Mouse (Mus musculus) G1E (cell line): ENCODE data around the gene Gm6268.

Experiments used
- CTCF ChIP-seq: IDR thresholded peaks from 2 replicates; pipeline ENCODE4 v1.5.1; 2012; ENCODE audit warnings: low read depth, low read length, inconsistent platforms, mixed read lengths
- GATA1 ChIP-seq: IDR thresholded peaks from 2 replicates; pipeline ENCODE4 v1.6.1; 2012; ENCODE audit warnings: borderline replicate concordance, low read length, inconsistent platforms, mixed read lengths
- GATA2 ChIP-seq: IDR thresholded peaks from 2 replicates; pipeline ENCODE4 v1.6.1; 2012; ENCODE audit warnings: low read depth, low read length, inconsistent platforms, borderline replicate concordance
- TAL1 ChIP-seq: conservative IDR thresholded peaks from 2 replicates; pipeline ENCODE4 v1.6.1; 2012; ENCODE audit warnings: low read depth, low read length, inconsistent platforms, mixed read lengths

GRCm38 (mm10) chrX:36434993-36435392 lies 33.9 kb downstream of the Gm6268 start:
- TF ChIP-seq CTCF: no peak
- no peak for TF ChIP-seq GATA2
- no peak for TF ChIP-seq TAL1
- TF ChIP-seq GATA1: no peak
